Mouse (Mus musculus): Measurements from ENCODE around the gene Pgm5. TPM values are rescaled to one million over a fixed set of nuclear protein-coding genes. Genes with fewer than 3 reads are reported as not detected.

The Pgm5 gene
- total RNA-seq, 2 experiments from 2014 or later = 97.4 to 98.8 TPM

DNA sequence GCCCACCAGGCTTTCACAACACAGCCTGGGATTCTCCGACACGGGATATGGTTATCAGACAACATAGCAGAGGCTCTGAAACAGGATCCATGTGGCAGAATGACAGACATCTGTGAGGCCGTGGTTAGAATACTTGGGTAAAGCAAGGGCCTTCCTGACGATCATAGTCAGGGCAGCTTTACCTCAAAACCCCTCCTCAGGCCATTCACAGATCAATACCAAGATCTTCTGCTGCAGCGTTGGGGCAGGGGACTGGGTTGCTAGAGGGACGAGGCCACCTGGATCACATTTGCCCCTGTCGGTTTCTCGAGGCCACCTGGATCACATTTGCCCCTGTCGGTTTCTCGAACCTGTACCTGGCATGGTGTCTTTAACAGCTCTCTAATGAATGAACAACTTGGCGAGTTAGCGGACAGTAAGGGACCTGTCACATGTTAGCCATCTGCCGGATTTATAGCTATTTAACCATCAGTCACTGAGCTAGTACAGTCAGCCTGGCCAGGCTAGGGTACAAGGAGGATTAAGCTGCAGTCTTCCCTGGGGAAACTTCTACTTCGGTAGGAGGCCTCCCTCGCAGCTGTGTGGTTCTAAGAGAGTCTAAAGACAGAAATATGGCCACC, 76.5 kb downstream of the Pgm5 start:
- no peak for DNase-seq
- intact Hi-C loops (cut with DNase I) = no loop called here

DNA sequence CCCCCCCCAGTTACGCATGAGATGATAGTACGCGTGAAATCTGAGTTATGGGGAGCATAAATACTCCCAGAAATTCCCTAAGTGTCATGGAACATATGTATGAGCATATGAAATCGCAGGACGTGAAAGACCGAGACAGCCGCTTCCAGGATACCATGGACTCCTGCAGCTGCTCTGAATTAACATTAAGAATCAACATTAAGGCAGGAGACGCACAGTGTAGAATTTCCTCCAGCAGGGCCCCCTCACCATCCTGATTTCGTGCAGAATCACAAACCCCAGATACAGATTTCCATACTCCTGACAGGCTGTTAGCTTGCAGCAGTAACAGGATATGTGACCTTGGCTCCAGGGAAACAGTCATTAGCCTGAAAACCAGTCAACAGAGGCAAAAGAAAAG, 77.9 kb downstream of the Pgm5 start:
- intact Hi-C loops (cut with DNase I) = no loop called here
- no peak for DNase-seq

DNA sequence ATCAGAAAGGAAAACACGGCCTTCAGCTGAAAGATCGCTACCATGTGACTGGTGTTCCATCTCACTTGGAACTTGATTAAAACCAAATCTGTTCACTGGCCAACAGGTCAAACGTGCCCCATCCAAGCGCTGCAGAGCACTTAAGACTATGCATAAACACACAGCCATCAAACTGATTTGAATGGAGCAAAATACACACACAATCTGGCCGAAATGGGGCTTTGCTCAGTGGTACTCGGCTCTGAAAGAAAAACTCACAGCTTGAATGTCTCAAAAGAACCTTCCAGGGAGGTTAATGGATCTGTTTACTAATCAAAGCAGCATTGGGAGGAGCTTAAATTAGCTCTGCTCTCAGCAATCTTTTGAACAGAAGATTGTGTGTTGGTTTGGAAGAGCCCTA, 81.7 kb downstream of the Pgm5 start:
- intact Hi-C loops (cut with DNase I) = no loop called here
- DNase-seq = no peak

DNA sequence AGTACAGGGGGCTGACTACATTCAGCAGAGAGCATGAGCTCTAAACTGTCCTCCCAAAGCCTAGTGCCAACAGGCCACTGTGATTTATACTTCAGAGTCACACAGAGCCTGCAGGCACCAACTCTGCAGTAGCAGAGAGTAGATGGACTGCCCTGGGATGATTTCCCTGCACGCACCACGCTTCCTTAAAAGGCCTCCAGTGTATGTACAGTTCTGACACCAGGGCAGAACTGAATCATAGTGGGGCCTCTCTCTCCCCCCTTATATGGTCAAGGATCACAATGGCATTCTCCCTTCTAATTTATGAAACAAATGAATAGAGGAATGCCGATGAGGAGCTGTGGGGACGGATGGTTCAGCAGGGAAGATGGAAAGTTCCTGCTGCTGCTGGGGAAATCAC, 91.3 kb downstream of the Pgm5 start:
- intact Hi-C loops (cut with DNase I) = no loop called here
- no peak for DNase-seq

DNA sequence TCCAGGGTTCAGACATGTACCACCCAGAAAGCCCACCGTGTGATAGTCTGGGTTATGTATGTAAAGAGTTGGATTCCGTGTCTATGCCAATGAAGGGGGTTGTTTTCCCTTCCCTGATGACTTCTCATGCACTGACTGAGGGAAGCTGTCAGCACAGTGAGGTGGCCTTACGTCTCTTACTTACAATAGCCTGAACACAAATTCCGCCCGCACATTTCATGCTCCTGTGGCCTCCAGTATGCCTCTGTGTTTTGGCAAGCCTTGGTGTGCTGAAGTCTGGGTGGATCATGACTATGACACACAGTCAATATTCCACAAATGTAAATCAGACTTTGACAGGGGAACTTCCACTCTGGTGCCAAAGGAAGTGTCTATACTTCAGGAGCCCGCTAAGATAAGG, 94.3 kb downstream of the Pgm5 start:
- DNase-seq = no peak
- intact Hi-C loops (cut with DNase I) = no loop called here

DNA sequence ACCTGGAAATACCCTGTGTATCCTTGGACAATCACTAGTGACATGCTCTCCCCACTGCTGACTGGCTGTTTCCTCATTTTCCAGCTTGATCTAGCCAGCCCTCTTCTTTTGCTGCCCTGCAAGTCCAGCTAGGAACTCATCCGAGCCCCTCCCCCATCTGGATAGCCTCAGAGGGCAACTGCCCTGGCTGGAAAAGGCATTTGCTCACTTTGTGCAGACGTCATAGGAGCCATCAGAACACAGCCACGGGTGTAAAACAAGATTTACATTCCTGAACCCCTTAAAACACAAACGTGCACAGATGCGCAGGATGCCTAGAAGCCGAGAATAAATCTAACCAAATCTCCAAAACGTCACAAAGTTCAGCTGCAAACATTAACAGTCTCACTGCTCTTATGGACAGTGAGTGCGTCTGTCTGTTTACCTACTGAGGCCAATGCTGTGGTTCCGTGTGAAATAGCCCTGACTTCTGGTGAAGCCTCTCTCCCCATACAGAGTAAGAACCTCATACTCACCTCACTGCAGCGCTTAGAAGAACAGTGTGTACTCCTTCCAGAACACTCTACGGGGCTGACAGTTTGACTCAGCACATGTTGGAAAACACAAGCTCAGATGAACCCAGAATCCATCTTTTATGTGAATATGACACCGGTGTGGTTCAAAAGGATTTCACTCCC, 99.0 kb downstream of the Pgm5 start:
- intact Hi-C loops (cut with DNase I) = no loop called here
- peak in 1 of 2 experiments; percentile 18 for DNase-seq

DNA sequence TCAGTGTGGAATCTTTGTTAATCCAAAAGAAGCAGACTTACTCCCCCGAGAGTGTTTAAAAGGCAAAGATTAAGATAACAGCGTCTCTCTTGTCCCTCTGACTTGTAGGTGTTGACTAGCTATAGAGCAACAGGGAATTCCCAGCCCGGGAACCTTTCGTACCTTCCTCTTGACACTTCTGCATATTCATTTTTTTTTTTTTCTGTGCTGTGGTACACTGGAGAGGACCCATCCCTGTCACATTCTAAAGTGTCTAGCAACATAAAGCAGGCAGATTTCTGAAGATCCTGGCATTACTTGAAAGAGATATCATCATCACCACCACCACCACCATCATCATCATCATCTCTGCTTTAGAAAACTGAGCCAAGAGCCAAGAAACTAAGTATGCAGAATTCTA, 105.0 kb downstream of the Pgm5 start:
- DNase-seq = no peak
- intact Hi-C loops (cut with DNase I) = no loop called here

DNA sequence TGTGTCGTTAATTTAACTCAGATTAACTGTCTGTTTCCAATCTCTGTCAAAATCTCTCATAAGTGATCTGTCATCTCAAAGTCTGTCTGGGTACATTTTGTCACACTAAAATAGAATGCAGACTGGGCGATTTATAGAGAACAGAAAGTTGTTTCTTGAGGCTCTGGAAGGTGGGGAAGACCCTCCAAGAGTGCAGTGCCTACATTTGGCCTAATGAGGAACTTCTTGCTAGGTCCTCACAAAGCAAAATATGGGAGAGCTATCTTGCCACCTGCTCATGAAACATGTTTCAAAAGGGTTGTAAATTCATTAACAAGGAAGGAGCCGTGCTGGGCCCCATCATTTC, 107.2 kb downstream of the Pgm5 start:
- DNase-seq = no peak
- intact Hi-C loops (cut with DNase I) = no loop called here

DNA sequence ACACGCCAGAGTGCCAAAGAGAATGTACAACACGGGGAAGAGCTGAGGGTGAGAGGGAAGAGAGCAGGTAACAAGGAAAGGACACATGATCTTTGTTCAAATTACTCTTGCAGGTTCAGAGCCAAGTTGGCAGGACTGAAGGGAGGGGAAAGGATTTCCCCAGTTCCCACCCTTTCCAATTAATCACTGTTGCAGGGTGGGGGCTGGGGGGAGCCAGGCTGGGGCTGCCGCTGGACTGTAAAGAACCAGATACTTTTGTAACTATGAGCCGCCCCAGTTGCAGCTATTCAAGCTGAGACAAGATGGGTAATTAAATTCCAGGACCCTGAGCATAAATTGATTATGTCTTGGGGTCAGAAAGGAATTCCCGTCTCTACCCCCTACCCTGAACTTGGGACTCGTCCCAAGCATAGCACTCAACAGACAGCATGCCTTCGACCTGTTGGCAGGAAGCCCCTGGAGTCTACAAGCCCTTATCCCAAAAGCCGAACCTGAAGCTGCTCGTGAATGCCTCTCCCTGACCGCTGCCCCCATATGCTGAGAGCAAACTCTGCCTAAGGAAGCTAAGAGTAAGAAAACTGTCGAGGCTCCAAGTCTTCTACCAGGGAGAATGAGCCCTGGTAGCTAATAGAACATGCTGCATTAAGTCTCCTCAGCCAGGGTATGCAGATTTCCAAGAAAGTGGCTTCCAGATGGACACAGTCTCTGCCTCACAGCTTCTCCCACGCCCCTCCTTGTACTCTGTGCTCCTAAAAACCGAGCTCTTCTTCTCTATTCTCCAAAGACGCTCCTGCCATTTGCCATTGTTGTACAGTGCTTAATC, 107.8 kb downstream of the Pgm5 start:
- DNase-seq = peak; percentile 23 to 26
- intact Hi-C loops (cut with DNase I) = no loop called here

DNA sequence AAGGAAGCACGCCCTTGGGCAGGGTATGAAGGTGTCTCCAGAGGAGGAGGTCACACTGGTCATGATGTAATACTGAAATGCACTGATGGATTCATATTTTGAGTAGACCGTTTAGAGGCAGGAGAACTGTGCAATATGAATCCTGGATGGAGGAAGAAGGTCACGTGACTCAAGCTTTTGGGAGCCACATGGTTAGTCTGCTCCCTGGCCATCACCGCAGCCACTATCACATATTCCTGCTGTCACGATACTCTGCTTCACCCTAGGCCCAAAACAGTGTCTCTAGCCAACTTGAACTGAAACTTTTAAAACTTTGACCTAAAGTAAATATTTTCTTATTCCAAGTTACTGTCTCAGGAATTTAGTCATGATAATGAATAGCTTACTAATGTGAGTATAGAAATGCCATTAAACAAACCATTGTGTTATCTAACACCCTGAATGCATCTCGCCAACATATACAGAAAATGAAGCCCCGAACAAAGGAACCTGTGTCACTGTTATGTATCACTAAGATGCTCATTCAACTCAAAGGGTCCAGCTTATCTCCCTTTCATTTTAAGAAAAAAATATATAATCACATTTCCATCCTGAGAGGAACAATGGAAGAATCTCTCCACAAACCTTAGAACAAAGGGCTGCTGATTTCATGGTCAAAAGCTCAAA, 108.6 kb downstream of the Pgm5 start:
- no peak for DNase-seq

DNA sequence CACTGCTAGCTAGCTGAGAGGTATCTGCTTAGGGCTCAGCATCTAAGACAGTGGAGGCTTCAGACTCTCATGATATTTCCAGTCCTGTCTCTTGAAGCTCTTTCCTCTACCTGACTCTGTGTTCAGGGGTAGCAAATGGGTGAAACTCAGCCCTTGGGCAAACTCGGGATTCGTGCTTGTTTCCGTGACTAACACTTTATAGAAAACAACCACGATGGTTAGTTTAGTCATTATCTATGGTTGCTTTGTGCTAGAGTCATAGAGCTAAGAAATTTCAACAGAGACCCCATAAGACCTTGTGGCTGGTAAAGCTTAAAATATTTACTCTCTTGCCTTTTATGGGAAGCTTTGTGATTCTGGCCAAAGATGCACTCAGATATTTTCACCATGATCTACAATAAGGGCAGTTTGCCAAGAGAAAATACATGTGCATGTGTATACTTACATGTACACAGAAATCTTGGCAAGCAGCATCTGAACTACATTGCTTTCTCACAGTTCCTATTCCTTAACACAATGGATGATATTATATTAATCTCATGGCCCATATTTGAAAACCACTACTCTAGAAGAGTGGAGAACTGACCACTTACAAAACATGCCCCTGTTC, 115.3 kb downstream of the Pgm5 start:
- DNase-seq = no peak
- intact Hi-C loops (cut with DNase I) = no loop called here

More for the DNA sequence above, 108.6 kb downstream of the Pgm5 start:
- intact Hi-C loops (cut with DNase I) = no loop called here

DNA sequence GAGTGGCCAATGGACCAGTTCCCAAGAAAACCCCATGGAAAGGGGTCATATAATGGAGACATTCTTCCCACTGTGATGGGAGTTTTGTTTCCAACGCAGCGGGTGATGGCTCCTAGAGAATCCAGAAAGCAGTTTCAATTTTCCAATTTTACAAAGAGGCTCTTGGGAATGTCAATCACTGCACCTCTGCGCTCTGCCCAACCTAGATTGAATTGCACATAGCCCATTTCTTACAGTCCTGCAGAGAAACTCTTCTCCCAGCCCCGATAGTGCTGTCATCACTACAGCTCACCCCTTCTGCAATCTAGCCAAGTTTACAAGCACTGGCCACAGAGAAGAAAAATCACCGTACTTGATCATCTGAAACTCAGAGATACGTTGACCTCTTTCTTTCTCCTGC, 119.0 kb downstream of the Pgm5 start:
- DNase-seq = no peak
- intact Hi-C loops (cut with DNase I) = no loop called here

DNA sequence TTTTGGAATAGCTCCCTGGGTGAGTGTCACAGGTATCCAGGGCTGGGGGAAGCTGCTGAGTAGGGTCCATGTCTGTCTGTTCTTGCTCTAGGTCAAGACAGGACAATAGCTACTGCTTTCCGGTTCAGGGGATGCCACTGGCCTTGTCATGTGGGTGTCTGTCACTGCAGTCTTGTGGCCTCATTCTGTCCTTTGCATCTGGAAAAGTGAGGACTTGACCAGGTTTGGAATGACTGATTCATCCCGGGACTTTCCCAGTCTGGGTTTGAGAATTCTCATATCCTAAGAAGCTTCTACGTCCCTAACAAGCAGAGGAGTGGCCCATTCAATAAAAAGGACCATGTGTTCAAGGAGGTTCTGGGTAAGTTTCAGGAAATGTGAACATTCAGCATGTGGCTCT, 122.9 kb downstream of the Pgm5 start:
- intact Hi-C loops (cut with DNase I) = no loop called here

DNA sequence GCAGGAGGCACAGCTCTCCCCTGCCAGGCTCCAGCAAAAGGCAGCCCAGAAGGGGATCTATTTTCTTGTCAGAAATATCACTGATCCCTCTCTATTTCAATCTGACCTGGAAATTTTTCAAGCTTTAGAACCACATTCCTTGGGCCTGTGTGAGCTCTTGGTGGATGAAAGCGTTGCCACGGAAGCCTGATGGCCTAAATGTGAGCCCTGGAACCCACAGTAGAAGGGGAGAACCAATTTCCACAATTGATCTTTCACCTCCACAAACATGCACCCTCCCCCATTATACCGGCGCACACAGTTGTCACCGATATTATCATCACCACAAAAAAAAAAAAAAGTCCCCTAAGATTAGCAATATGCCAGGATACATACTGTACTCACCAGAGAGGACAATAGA, 123.6 kb downstream of the Pgm5 start:
- DNase-seq = no peak
- intact Hi-C loops (cut with DNase I) = no loop called here

More for the DNA sequence above, 122.9 kb downstream of the Pgm5 start:
- no peak for DNase-seq

DNA sequence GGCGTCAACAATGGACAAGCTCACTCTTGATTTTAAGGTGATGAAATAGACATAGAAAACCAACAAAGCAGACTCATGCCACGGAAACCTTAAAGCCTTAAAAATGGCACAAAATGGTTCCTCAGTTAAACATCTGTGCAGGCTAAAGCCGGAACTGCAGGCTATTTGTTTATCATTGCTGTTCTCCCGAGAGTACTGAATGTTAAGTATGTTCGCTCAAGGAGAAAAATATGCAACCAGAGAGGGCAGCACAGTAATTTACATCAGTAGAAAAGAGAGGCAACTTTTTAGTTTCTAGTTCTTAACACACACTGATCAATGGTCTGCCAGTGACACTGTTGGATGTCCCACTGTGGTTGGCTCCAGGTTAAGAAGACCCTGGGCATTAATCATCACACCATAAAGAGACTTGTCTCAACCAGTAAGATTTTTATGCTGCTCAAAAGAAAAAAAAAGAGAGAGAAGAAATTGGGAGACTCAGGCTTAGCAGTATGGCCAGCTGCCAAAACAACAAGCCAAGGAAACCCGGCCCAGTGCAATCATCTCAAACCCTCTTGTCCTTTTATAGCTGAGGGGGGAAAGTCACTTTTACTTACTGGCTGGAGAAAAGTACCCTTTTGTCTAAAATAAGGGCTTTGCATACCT, 126.0 kb downstream of the Pgm5 start:
- DNase-seq = peak; percentile 45 to 47
- intact Hi-C loops (cut with DNase I) = no loop called here

DNA sequence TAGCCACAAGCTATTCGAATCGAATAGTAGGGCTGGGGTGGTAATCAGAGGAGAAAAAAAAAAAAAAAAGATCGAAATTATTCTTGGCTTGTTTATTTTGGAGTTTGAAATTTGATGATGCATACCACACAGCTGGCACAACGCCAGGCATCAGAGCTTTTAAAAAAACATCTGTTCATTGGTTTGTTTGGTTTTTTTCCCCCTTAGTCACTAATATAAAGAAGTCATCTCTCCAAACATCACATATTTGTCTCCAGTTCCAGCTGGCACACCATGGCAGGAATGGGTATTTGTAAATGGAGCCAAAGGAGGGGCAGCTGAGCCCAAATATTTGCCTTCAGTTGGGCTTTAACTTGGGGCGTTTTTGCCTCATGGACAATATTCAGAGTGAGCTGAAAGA, 131.0 kb downstream of the Pgm5 start:
- DNase-seq = peak; percentile 26 to 30
- intact Hi-C loops (cut with DNase I) = no loop called here

DNA sequence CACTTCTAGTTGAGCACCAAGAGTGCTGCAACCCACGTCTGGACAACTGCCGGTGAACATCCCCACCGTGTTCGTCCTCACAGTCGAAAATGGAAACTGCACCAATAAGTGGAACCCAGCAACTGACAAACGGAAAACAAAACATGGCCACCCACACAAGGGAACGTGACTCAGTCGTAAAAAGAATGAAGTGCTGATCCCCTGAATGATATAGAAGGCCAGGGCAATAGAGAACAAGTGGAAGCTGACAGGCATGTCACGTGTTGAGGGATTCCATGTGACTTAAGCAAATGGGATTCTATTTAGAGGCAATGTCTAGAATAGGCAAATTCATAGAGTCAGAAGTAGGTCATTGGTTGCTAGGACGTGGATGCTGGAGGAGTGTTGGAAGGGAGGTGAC, 137.3 kb downstream of the Pgm5 start:
- intact Hi-C loops (cut with DNase I) = no loop called here
- no peak for DNase-seq

DNA sequence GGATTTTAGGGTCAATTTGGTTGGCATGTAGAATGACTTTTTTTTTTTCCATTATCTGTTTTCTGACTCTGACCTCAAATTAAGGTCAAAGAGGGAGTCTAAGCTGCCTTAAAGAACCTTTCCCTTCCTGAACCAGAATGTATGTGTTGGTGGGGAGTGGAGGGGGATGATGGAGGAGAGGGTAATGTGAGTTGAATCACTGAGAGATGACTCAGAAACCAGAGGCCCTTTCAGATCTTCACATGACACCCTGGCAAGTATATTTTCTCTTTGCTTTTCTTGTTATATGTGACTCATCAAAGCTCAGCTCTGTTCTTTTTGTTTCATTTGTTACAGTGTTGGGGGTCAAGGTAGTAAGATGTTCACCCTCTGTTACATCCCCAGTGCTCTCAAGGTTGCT, 141.2 kb downstream of the Pgm5 start:
- no peak for DNase-seq
- intact Hi-C loops (cut with DNase I) = no loop called here

DNA sequence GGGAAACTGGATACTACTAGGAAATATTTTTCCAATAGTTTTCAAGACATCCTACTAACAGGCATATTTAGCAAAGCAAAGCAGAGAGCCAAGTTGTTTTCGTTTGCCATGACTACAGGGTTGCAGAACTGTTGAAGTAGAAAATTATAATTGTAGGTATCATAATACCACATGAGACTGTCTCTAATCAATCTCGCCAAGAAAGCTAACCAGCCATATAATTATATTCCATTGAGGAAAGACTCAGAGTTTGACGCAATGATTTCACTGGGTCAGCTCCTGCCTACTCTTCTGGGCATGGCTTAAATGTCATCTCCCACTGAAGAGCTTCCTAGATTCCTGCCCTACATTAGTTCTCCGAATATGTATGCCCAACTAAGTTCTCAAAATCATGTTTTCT, 142.2 kb downstream of the Pgm5 start:
- DNase-seq = no peak
- intact Hi-C loops (cut with DNase I) = no loop called here

DNA sequence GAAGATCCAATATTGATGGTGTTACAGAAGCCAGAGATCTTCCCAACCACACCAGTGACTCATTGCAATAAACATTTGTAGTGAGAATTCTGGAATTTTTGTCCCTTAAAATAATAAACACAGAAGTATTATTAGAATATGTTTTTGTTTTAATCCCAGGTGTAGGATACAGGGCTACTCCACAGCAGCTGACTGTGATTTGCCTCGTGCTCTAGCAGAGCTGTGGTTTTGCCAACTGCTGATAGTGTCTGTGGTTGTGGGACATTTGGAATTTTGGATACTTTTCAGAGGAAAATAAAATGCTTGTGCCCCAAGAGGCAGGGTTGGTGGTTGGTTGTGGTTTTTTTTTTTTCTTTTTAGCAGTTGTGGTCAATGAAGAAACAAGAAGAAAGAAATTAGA, 143.6 kb downstream of the Pgm5 start:
- intact Hi-C loops (cut with DNase I) = no loop called here
- DNase-seq = no peak
